Mouse (Mus musculus) spleen, adult 12 weeks (tissue): Measurements from ENCODE around the gene Syne2.

Experiments
- DNase-seq: peaks from one replicate; pipeline ENCODE4 v3.0.0; 2022; ENCODE audit warnings: low spot score

Syne2 gene

DNA sequence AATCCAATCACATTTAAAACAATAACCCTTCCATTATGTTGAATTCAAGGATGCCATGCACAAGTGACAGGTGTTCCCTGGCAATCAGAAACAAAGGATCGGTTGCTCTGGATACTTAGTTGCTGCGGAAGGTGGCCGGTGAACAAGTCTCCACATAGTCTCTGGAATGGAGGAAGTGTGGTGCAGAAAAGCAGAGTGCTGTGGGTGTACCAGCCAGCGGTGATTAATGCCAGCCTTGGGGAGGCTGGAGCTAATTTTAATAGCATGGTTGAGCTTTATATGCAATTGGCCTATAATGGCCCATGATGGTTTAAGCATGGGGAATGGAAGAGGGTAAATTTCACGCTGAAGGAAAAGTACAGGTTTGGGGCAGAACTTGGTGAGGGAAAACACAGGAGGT is 11.7 kb downstream of the Syne2 start:
- DNase-seq = no peak

DNA sequence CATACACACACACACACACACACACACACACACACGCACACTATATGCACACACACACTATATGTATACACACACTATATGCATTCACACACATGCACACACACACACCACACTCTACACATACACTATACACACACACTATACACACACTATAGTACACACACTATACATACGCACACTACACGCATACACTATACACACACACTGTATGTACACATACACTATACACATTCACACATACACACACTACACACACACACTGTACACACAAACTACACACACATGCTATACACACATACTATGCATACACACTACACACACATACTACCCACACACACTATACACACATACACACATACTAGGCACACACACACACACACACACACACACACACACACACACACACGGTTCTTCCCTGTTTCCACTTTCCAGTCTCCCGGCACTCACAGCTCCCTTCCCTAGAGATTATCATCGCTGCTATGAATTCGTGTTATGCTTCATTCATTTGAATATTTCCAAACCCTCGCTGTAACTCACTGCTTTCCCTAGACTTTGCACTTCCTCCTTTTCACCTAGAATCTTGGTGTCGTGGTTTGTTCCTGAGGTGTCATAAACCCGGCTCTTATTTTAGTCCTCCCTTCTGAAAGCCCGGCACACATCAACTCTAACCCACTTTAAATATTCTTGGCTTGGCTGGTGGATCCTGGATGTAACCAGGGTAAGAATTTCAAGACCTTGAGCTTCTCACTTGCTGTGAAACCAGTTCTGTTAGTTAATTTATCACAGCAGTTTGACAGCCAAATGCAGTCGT is 15.4 kb downstream of the Syne2 start:
- DNase-seq = no peak

DNA sequence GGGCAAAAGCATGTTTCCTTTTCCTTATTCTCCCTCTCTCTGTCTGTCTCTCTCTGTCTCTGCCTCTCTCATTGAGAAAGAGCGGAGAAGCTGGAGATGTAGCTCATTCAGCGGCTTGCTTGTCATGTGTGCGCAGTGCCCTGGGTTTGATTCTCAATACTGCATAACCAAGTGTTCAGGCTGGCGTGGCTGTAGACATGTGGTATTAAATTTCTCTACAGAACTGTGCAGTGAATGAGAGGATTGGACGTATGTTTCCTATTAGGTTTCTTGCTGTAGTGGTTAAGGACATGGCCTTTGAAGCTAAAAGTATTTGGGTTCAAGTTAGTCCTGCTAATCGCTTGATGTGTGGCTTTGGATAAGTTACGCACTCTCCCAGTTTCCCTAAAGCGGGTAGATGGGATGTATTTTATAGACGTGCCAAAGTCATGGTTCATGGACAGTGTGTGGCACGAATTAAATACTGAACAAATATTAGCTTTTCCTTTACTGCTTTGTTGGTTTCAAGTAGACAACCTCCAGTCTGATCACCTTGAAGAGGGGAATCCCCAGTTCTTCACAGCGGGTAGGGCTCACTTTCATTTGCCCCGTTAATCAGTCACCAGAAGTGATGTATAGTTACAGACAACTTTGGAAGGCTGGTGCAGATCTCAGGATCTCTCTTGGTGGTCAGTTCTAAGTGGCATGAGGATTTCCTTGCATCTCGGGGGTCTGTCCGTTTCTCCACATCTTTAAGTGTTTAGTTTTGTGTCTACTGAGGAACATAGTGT is 16.2 kb downstream of the Syne2 start:
- DNase-seq = no peak

DNA sequence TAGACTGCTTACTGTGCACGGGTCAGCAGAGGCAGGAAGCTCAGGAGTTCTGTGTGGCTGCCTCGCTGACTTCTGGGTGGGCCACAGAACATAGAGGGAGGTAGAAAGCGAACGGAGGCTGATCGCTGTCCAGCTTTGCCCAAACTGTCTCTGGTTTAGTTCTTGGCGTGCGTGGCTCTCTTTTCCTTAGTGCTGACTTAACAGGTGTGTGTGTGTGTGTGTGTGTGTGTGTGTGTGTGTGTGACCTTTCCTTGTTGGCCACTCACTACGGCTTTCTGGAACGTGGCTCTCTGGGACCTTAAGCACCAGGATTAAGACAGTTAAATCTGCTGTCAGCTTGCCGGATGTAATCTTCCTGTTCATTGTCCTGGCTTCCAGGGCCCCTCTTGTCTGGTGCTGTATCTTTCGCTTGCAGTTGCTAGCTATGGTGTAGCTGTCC is 18.6 kb downstream of the Syne2 start:
- DNase-seq = no peak

DNA sequence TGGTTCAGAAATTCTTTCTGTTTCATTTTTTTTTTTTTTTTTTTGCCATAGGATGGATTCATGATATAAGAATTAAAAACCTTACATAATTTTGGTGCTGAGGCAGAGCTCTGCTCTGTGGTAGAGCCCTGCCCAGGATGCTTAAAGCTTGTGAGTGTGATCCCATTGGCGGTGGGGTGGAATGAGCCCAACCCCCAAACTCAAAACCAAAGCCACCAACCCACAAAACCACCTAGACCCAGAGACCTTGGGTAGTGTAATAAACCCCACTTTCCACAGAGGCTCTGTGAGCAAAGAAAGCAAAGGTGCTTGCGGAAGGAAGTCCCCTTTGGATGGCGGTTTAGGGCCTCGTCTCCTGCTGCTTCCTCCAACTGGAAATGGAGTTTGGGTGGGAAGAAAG is 19.5 kb downstream of the Syne2 start:
- DNase-seq = no peak

DNA sequence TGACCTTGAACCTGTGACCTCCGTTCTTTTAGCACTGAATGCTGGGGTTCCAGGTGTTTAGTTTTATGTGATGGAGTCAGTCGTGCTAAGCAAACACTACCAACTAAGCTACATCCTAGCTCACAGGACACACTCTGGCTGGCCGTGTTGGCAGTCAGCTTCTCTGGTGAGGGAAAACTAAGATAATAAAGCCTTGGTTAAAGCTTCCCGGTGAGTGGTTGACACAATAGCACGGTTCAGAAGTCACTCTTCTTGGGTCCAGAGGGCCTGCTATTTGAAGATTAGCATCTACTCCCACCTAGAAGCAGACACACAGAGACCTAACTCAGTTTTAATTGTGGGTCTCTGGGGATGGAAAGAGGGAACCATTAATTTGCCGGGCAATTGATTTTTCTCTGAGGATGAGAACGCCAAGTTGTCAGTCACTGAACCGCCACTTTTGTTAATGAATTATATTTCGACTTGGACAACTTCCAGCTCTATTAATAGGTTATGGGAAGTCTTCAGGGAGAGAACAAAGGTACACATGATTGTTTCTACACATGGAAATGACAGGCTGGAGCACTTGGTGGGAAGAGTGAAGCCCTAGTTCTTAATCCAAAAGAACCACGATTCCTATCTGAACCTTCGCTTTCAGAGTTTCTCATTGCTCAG is 21.3 kb downstream of the Syne2 start:
- DNase-seq = no peak

DNA sequence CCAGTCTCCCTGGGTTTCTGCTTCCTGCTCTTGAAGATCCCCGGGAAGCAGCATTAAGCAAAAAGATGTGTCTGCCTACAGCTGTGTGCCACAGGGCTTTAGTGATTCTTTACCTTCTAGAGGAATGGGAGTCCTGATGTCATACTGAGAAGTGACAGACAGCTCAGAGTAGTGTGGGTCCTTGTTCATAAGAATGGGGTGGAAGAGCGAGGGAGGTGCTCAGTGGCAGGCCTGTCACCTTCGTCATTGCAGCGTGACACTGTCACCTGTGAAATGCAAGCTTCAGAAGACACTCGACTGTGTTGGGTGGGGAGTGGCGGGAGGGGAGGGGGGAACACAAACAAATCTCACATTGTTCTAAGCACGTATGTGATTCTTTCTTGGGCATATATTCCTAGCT is 23.2 kb downstream of the Syne2 start:
- no peak for DNase-seq

DNA sequence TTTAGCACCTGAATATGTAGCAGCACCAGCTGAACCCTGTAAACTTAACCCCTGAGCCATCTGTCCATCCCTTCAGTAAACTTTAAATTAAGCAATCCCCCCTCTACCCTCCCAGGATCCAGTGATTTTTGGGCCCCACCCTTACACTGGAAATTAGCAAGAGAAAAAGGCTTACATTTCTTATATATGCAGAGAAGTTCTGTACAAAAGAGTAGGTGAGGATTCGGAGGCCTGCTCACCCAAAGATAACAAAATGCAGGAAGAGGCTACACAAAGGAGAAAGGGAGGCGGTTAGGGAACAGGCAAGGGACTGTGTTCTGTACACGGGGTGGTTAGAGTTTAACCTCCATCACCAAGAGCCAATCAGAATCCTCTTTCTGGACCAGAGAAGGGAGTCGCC is 26.4 kb downstream of the Syne2 start:
- DNase-seq = no peak

DNA sequence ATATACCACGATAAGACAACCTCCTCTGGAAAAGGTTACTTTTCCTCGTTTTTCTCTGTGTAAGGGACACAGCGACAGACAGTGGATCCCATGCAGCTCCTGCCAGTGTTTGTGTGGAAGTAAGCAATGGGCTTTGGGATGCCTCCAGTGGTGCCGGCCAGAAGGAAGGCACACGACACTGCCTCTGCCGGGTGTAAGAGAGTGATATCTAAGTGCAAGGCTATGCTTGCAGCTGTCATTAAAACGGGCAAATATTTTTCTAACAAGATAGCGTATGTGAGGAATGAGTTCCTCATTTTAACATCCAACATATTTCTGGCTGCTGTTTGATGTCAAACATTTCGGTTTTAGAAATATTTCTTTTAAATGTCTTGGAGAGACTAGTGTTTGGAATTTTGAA is 27.1 kb downstream of the Syne2 start:
- no peak for DNase-seq

DNA sequence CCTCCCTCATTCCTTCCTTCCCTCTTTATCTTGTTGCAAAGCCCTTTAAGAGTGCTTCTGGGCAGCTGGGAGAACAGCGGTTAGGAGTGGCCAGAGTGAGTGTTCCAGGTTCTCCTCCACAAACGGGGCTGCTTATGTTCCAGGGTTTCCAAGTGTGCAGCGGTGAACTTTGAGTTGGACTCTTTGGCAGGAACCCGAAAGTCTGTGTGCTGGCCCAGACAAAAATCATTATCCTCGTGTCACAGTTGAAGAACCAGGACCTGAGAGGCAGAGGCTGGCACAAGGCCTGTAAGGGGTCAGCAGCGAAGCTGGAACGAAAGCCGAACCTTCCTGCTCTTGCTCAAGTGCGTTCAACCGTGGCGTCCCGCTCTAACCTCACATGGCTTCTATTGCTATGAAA is 28.6 kb downstream of the Syne2 start:
- no peak for DNase-seq

DNA sequence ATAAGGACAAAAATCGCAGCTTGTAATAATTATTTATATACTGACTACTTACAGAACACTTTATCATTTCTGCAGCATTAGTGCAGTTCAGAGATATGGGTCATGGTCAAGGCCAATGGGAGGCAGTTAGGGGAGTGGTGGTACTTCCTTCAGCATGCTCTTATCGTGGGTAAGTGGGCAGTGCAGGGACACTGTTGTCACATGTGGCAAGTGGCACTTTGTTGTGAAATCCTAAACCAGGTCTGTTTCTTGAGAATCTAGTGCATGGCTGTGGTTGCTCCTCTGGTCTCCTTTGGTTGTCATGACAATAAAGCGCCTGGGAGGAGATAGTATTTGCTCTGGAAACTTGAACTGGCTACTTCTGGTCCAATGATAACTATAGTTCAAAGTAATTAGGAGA is 32.3 kb downstream of the Syne2 start:
- DNase-seq = no peak

DNA sequence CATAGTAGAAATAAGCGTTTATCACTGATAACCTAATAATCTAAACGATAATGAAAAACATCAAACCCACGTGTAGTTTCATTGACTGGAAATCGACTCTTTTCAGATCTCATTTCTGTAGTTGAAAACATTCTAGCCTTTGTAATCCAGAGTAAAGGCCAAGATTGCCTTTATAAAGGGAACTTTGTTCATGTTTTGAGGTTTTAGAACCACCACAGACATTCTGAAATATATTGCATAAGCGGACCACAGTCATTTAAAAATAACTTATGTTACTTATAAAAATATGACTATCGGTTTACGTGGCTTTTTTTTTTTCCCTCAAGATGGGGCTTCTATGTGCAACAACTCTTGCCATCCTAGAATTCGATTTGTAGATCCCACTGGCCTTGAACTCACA is 33.5 kb downstream of the Syne2 start:
- no peak for DNase-seq

DNA sequence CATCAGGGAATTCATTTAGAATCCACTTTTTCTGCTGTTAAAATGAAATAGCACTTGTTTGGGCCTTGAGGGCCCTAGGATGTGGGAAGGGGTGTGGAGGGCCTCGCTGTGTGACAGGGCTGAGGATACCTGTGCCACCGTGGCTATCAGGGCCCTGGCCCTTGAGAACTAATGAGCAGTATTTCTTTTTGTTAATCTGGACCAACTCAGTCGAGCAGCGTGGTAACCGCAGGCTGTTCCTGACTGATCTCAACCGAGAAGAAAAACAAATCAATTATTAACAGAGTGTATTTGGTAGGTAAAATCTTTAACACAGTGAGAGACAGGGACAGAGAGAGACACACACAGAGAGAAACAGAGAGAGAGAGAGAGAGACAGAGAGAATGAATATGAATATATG is 34.5 kb downstream of the Syne2 start:
- no peak for DNase-seq

DNA sequence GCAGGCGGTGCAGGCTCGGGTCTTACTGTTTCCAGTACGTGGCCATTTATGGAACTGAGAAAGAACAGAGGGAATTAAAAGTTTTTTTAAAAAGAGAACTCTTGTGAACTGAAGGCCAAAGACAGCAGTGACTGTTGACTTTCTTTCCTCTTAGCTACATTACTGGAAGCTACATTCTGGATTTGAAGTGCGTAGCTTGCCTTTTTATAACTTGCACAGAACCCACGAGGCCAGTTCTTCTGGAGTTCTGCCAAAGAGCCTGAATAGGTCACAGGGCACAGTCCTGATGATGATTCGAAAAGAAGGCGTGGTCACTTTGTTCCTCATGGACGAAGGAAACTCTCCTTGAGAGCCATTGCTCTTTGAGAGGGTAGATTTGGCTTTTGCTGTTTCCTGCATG is 35.6 kb downstream of the Syne2 start:
- no peak for DNase-seq

DNA sequence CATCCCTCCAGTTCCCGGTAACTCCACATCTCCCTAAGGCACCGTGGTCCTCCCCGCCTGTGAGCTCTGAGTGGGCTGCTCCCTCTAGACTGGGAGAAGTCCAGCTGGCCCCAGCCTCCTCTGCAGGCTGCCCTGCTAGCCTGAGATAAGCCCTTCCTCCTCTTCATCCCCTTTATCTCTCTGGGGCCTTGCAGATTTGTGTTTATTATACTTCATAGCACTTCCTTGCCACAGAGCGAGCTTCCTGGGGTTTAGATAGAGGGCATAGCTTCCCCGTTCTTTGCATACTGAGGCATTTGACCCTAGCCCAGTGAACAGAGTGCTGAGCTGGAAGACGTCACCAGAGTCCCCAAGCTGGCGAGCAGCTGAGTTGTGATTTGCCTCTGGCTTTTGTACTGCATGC is 37.1 kb downstream of the Syne2 start:
- DNase-seq = no peak

DNA sequence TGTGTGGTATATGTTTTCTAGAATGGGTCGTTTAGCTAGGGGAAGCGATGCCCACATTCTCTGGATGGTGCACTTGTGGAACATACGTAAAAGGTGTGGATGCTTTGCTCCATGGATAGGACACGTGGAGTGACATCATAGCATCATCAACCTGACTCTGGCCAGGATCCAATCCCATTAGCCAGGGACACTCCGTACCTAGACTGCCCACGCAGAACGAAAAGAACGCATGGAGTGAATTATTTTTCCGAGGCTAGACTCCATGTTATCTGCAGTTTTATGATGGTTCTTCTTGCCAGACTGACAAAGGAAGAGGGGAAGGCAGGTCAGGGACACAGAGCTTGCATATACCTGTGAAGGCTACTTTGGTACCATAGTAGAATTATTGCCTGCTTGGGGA is 37.7 kb downstream of the Syne2 start:
- DNase-seq = no peak

DNA sequence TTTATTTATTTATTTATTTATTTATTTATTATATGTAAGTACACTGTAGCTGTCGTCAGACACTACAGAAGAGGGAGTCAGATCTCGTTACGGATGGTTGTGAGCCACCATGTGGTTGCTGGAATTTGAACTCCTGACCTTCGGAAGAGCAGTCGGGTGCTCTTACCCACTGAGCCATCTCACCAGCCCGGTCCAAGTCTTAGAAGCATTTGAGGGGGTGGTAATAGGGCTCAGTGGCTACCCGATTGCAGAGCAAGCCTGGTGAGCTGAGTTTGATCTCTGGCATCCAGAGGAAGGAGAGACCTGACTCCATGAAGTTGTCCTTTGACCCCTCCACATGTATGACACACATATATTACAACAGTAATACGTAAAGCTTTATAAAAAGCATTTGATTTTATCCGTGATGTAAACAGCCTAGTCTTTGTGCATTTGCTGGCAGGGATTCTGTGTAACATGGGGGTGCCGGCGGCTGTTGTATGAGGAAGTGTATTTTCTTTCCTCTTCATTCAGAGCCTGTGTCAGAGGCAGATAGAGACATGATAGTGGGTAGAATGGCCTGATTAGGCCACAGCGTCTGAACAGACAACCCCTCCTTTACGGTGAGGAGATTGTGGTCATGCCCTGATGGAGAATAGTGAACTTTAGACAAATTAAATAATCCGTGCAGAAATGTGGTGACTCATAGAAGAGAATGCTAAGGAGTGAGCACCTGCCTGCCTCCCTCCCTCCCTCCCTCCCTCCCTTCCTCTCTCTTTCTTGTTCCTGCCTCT is 38.3 kb downstream of the Syne2 start:
- DNase-seq = no peak

DNA sequence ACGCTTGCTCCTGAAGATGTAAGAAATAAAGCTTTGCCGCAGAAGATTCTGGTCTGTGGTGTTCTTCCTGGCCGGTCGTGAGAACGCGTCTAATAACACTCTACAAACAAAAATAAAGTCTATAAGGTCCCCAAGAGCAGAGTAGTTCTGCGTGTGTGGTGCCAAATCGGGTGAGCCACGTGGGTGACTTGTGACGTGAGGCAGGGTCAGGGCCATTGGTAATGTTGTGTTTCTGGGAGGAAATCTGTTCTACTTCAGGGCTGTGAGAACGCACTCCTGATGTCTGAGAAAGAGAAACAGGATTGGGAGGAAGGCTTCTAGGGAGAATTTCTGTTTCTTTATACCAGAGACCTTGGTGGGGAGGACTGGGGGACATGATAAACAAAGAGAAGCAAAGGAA is 42.0 kb downstream of the Syne2 start:
- no peak for DNase-seq

DNA sequence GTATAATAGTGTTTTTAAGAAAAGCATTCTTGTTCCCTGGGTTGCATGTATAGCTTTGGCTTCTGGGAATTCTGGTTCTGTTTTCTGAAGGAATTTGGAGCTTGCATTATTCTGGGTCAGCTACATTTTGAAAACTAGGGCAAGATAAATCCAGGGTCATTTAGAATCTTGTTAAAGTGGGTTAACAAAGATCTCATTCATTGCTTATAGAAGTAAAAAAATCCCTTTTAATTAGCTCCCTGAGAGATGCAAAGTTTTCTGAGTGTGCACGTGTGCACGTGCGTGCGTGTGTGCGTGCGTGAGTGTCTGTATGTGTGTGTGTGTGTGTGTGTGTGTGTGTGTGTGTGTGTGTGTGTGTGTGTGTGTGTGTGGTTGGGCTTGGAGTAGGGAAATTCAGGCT is 42.9 kb downstream of the Syne2 start:
- DNase-seq = no peak

DNA sequence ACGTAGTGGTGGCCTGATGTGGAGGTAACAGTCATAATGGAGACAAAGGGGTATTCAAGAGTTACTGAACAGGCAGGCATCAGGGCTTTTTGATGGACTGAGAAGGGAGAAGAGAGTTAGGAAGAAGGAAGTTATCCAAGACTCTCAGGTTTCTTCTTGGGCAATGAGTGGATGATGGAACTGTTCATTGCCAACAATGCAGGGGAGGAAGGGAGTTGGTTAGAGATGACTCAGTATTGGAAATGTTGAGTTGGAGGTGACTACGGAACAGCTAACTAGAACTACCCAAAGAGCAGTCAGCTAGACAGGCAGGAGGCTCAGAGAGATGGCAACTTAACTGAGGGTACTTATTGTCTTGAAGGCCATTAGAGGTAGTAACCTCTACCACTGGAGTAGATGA is 47.2 kb downstream of the Syne2 start:
- no peak for DNase-seq

DNA sequence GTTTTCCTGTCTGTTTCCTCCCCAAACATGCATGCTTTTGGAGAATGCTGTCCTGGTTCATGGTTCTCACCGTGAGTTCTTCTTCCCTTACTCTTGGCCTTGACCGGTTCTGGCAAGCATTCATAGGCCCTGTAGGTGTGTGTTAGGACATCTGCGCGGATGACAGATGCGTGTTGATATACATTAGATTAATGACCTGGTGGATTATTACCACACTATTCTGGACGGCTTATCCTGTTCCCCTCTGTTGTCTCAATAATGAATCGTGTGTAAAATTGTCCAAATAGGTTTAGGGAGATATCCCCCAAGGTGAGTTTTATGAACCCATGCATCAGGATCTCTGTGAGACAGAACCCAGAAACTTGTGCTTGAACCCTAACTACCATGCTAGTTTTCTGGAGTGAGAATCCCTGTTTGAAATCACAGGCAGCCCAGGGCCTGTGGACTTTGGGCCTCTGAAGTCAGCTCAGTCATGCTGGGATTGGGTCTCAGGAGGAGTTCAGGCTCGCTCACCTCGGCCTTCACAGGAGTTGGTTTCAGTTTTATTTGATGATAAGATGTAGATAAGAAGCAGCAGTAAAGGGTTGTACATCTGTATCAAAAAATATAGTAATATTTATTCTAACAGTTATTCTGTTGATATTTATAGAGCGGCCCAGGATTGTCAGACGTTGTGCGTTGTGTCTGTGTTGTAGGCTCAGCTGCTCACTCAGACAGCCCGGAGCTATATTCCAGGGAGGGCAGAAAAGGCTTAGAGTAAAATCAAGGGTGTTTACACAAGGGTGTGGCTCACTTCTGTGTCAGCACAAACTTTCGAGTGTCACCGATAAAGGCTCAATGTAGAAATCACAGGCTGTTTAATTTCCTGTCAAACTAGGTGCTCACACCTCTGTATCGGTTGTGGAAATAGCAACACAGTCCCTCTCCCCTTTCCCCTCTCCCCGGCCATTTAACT is 48.8 kb downstream of the Syne2 start:
- DNase-seq = no peak
